Mouse (Mus musculus) midbrain, embryonic 14.5 days (tissue): Measurements from ENCODE around the gene Creld1. TPM values are rescaled to one million over a fixed set of nuclear protein-coding genes. Genes with fewer than 3 reads are reported as not detected.

ENCODE experiments used
- ATAC-seq: fragments of 200-750 bp; cut with Nextera tagmentation; 2 replicates; pipeline ENCODE4 v1.8.0; 2017; ENCODE audit warnings: moderate number of reproducible peaks, moderate library complexity; ENCODE audit not compliant: low FRiP score, low TSS enrichment
- DNase-seq: peaks from one replicate; pipeline ENCODE4 v3.0.0-alpha.2; 2015
- H3K27ac ChIP-seq: fragments of 300-500 bp; sonication (generic); replicated peaks from 2 replicates; pipeline ENCODE4 v1.5.1; 2014; ENCODE audit warnings: mild to moderate bottlenecking, low read depth, low read length, moderate library complexity
- H3K27me3 ChIP-seq: fragments of 300-500 bp; sonication (generic); 2 replicates; pipeline ENCODE4 v1.6.1; 2014; ENCODE audit warnings: low read length, control low read depth, mixed read lengths; ENCODE audit not compliant: control insufficient read depth, insufficient read depth
- H3K36me3 ChIP-seq: fragments of 300-500 bp; sonication (generic); 2 replicates; pipeline ENCODE4 v1.6.1; 2014; ENCODE audit warnings: low read length, control low read depth; ENCODE audit not compliant: control insufficient read depth, insufficient read depth
- H3K4me1 ChIP-seq: fragments of 300-500 bp; sonication (generic); 2 replicates; pipeline ENCODE4 v1.6.1; 2014; ENCODE audit warnings: mild to moderate bottlenecking, antibody characterized with exemption, low read length, control low read depth; ENCODE audit not compliant: control insufficient read depth, insufficient read depth
- H3K4me2 ChIP-seq: fragments of 300-500 bp; sonication (generic); 2 replicates; pipeline ENCODE4 v1.6.1; 2014; ENCODE audit warnings: mild to moderate bottlenecking, low read length, moderate library complexity
- H3K4me3 ChIP-seq: fragments of 300-500 bp; sonication (generic); replicated peaks from 2 replicates; pipeline ENCODE4 v1.5.1; 2014; ENCODE audit warnings: low read depth, low read length
- H3K9ac ChIP-seq: fragments of 300-500 bp; sonication (generic); replicated peaks from 2 replicates; pipeline ENCODE4 v1.6.1; 2014; ENCODE audit warnings: mild to moderate bottlenecking, low read length, moderate library complexity
- H3K9me3 ChIP-seq: fragments of 300-500 bp; sonication (generic); 2 replicates; pipeline ENCODE4 v1.6.1; 2016; ENCODE audit warnings: low read length, control low read depth, mixed read lengths; ENCODE audit not compliant: control insufficient read depth
- WGBS: fragments of 180-500 bp; shearing (Covaris S2); extraction: QIAGEN DNeasy Blood & Tissue Kit; methylation state at CpG from one replicate; pipeline ENCODE4 v1.1.7; 2014; 5-methylcytosine and 5-hydroxymethylcytosine counted together
- polyA plus RNA-seq: library from polyadenylated mRNA; unstranded; fragments of >200 nt; fragmentation: Nextera tagmentation; extraction: Ambion mirVana; gene quantifications from 2 replicates; pipeline ENCODE4 v1.2.1, GENCODE M21; 2014

The Creld1 gene
- 49.7 and 51.1 TPM in 2 replicates for polyA plus RNA-seq

GRCm38 (mm10) chr6:113483100-113483615, at the start of gene Creld1:
Gene Creld1, plus strand, starts transcription at chr6:113483297.
- ATAC-seq: peak; percentile 94
- Histone ChIP-seq H3K27ac (peak within 1 kb of the TSS; percentile 86), H3K4me3 (peak within 1 kb of the TSS; percentile 64), H3K4me2 (peak within 1 kb of the TSS; percentile 79), H3K9ac (peak within 1 kb of the TSS; percentile 77), H3K9me3 (no peaks in the 10 kb centered on the region), H3K27me3 (no peaks in the 10 kb centered on the region), H3K4me1 (peaks cover 21% of the 10 kb centered on the region), H3K36me3 (peaks cover 8% of the 10 kb centered on the region; the same call in 1 of the 2 replicates)
- under 1% methylated on average over 26 of the region's 26 CpGs for WGBS
- DNase-seq: peak; percentile 96

GRCm38 (mm10) chr6:113433661-113434060, 49.4 kb upstream of the Creld1 start:
- DNase-seq (no peak), ATAC-seq (no peak)
- H3K4me2 ChIP-seq: no peak overlapping the region
- H3K9ac ChIP-seq: no peak overlapping the region
- no peaks in the 10 kb centered on the region for H3K4me1 ChIP-seq
- no peaks in the 10 kb centered on the region for H3K27me3 ChIP-seq
- no peaks in the 10 kb centered on the region for H3K36me3 ChIP-seq
- WGBS: 71% methylated on average over 3 of the region's 3 CpGs
- H3K9me3 ChIP-seq: no peaks in the 10 kb centered on the region
- H3K27ac ChIP-seq: no peak overlapping the region
- no peak overlapping the region for H3K4me3 ChIP-seq

GRCm38 (mm10) chr6:113434691-113435090, 48.4 kb upstream of the Creld1 start:
- Histone ChIP-seq H3K36me3 (no peaks in the 10 kb centered on the region), H3K9me3 (no peaks in the 10 kb centered on the region), H3K27me3 (no peaks in the 10 kb centered on the region), H3K27ac (no peak overlapping the region), H3K4me1 (no peaks in the 10 kb centered on the region), H3K9ac (no peak overlapping the region), H3K4me2 (no peak overlapping the region), H3K4me3 (no peak overlapping the region)
- ATAC-seq: no peak
- 78% methylated on average over 7 of the region's 7 CpGs for WGBS
- no peak for DNase-seq

- H3K9ac ChIP-seq: no peak within 1 kb of the TSS
- H3K27ac ChIP-seq: no peak within 1 kb of the TSS
- H3K9me3 ChIP-seq: no peaks in the 10 kb centered on the region
- H3K4me2 ChIP-seq: no peak within 1 kb of the TSS
- no peaks in the 10 kb centered on the region for H3K4me1 ChIP-seq
- no peak within 1 kb of the TSS for H3K4me3 ChIP-seq
- WGBS: 78% methylated on average over 9 of the region's 9 CpGs
- DNase-seq: no peak
- no peak for ATAC-seq
- H3K27me3 ChIP-seq: no peaks in the 10 kb centered on the region
- no peaks in the 10 kb centered on the region for H3K36me3 ChIP-seq
Measured at GRCm38 (mm10) chr6:113435664-113436205, 47.4 kb upstream of the Creld1 start, which contains the start of gene Cidec. Gene Cidec, minus strand, starts transcription at chr6:113435760.

- 78% methylated on average over 12 of the region's 12 CpGs for WGBS
- H3K4me2 ChIP-seq: no peak overlapping the region
- no peaks in the 10 kb centered on the region for H3K4me1 ChIP-seq
- DNase-seq (no peak), ATAC-seq (no peak)
- no peaks in the 10 kb centered on the region for H3K36me3 ChIP-seq
- no peak overlapping the region for H3K27ac ChIP-seq
- no peak overlapping the region for H3K4me3 ChIP-seq
- no peaks in the 10 kb centered on the region for H3K27me3 ChIP-seq
- no peaks in the 10 kb centered on the region for H3K9me3 ChIP-seq
- no peak overlapping the region for H3K9ac ChIP-seq
Measured at GRCm38 (mm10) chr6:113437135-113437534, 46.0 kb upstream of the Creld1 start.

- no peak for ATAC-seq
- H3K9me3 ChIP-seq: no peaks in the 10 kb centered on the region
- H3K36me3 ChIP-seq: no peaks in the 10 kb centered on the region
- no peaks in the 10 kb centered on the region for H3K27me3 ChIP-seq
- WGBS: 65% methylated on average over 12 of the region's 12 CpGs
- no peak overlapping the region for H3K4me2 ChIP-seq
- H3K4me1 ChIP-seq: peaks cover 7% of the 10 kb centered on the region
- H3K9ac ChIP-seq: no peak overlapping the region
- H3K4me3 ChIP-seq: no peak overlapping the region
- no peak overlapping the region for H3K27ac ChIP-seq
- DNase-seq: no peak
Measured at GRCm38 (mm10) chr6:113438721-113439430, 44.2 kb upstream of the Creld1 start.

GRCm38 (mm10) chr6:113440686-113441085, 42.4 kb upstream of the Creld1 start:
- Histone ChIP-seq H3K27ac (no peak overlapping the region), H3K4me2 (no peak overlapping the region), H3K9me3 (no peaks in the 10 kb centered on the region), H3K4me3 (no peak overlapping the region), H3K36me3 (peaks cover 3% of the 10 kb centered on the region; the same call in 1 of the 2 replicates), H3K27me3 (no peaks in the 10 kb centered on the region), H3K9ac (no peak overlapping the region), H3K4me1 (peaks cover 7% of the 10 kb centered on the region)
- 85% methylated on average over 3 of the region's 3 CpGs for WGBS
- DNase-seq: no peak
- no peak for ATAC-seq

GRCm38 (mm10) chr6:113441147-113441680, 41.9 kb upstream of the Creld1 start:
- Histone ChIP-seq H3K4me2 (no peak overlapping the region), H3K4me1 (peaks cover 7% of the 10 kb centered on the region)

More at GRCm38 (mm10) chr6:113441147-113441680, 41.9 kb upstream of the Creld1 start:
- WGBS: 57% methylated on average over 7 of the region's 7 CpGs
- H3K27ac ChIP-seq: no peak overlapping the region
- no peaks in the 10 kb centered on the region for H3K9me3 ChIP-seq
- H3K4me3 ChIP-seq: no peak overlapping the region
- ATAC-seq: no peak
- DNase-seq: peak; percentile 85
- H3K36me3 ChIP-seq: peaks cover 3% of the 10 kb centered on the region; the same call in 1 of the 2 replicates
- no peak overlapping the region for H3K9ac ChIP-seq
- no peaks in the 10 kb centered on the region for H3K27me3 ChIP-seq
